Mouse (Mus musculus) CH12.LX (cell line): ENCODE measurements around the gene Tssk6.
A peak's percentile ranks its signal among the peaks of the same experiment; 100 is the strongest.

Experiments used
- CTCF ChIP-seq, 2 experiments: IDR thresholded peaks in 1 of 2; conservative IDR thresholded peaks in 1 of 2; 2 replicates each; pipeline ENCODE4 v1.5.1; 2011 to 2012; ENCODE audit warnings: low read depth in 2 of 2, low read length in 2 of 2, improper control_type of control experiment in 1 of 2, inconsistent platforms in 1 of 2, mild to moderate bottlenecking in 1 of 2, moderate library complexity in 1 of 2
- ELF1 ChIP-seq: IDR thresholded peaks from 2 replicates; pipeline ENCODE4 v1.6.1; 2014; ENCODE audit warnings: low read depth, mild to moderate bottlenecking, inconsistent platforms, low read length, improper control_type of control experiment
- EP300 ChIP-seq: IDR thresholded peaks from 2 replicates; pipeline ENCODE4 v1.6.1; 2011; ENCODE audit warnings: low read length, improper control_type of control experiment
- NELFE ChIP-seq: IDR thresholded peaks from 2 replicates; pipeline ENCODE4 v1.6.1; 2011; ENCODE audit warnings: low read depth, low read length, improper control_type of control experiment
- POLR2A ChIP-seq: IDR thresholded peaks from 2 replicates; pipeline ENCODE4 v1.6.1; 2011; ENCODE audit warnings: low read depth, mild to moderate bottlenecking, improper control_type of control experiment, low read length
- TBP ChIP-seq: conservative IDR thresholded peaks from 2 replicates; pipeline ENCODE4 v1.6.1; 2011; ENCODE audit warnings: low read depth, low read length, improper control_type of control experiment
- TCF12 ChIP-seq: IDR thresholded peaks from 2 replicates; pipeline ENCODE4 v1.6.1; 2014; ENCODE audit warnings: low read depth, mild to moderate bottlenecking, inconsistent platforms, low read length, improper control_type of control experiment

GRCm38 (mm10) chr8:69935431-69935830 is 33.4 kb downstream of the Tssk6 start:
- TF ChIP-seq EP300, result no peak
- peak; percentile 22; the same call in 1 of the 2 replicates for TF ChIP-seq POLR2A
- TF ChIP-seq TBP, result no peak
- TF ChIP-seq NELFE, result no peak
- TF ChIP-seq ELF1, result no peak
- TF ChIP-seq TCF12, result no peak
- no peak for TF ChIP-seq CTCF (conservative IDR thresholded peaks at IDR 0.05 in 1 of 2, IDR thresholded peaks at IDR 0.05 in 1 of 2; ENCODE audit: low read depth in 2 of 2, low read length in 2 of 2)
